Mouse (Mus musculus): ENCODE results near the gene Kdm5a. TPM values are rescaled to one million over a fixed set of nuclear protein-coding genes. Genes with fewer than 3 reads are reported as not detected.

The Kdm5a gene
- total RNA-seq (2014; fragmentation: Nextera tagmentation): 87.3 and 88.0 TPM in 2 replicates
- 111 and 137 TPM in 2 replicates for total RNA-seq (2017)
- polyA plus RNA-seq (2012): 23.6 and 32.3 TPM in 2 replicates

DNA sequence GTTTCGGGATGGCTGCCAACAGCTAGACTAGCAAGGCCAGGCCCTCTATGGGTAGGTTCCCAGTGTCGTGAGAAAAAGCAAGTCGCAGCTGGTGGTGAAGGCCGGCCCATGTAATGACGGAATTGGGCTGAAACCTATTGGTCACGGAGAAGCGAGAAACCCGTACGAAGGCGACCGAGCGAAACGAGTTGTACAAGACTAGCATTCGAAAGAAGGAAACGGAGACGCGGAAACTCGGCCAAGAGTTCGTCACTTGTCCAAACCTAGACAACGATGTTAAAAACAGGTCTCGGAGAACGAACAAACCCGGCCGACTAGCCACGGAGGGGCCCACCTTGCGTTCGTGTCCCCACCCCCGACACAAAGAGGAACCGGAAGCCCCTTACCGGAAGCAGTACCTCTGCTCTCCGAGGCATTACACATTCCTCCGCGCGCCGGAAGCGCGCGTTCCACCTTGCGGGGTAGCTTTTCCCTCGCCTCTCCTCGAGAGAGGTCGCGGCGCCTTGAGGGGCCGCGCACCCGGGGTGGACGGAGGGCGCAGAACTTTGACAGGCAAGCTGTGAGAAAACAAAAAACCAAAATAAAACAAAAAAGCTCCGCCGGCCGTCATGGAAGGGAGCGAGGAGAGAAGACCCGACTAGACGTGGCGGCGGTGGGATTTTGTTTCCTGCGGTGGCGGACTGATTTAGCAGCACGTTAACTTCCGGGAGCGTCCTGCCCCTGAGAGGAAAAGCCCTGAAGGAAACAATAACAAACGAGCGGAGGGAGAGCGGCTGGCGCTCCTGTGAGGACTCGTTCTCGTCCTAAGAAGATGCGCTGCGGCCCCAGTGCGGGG is at the start of gene Kdm5a, which contains the start of gene Ccdc77:
Gene Kdm5a (plus strand): TSS at position 437 of the 835 bp plus-strand sequence.
Gene Ccdc77 (minus strand): TSS at position 687 of the 835 bp plus-strand sequence.
- Histone ChIP-seq H3K9me3 (replicated peaks) (no peaks in the 10 kb centered on the region), H3K4me1 (ENCODE audit: insufficient read depth, low read depth, low read length) (peaks cover 13% of the 10 kb centered on the region), H3K36me3 (replicated peaks) (peaks cover 24% of the 10 kb centered on the region), H3K27me3 (ENCODE audit: insufficient read depth, low read length) (no peaks in the 10 kb centered on the region), H3K4me3 (ENCODE audit: low read depth, low read length) (peak within 1 kb of the TSS; percentile 90)
- peak; percentile 89 for DNase-seq (ENCODE audit: low spot score)
- ATAC-seq (ENCODE audit: extremely low read depth, insufficient number of reproducible peaks, low FRiP score, poor library complexity, severe bottlenecking): peak; percentile 89
- TF ChIP-seq TAL1 (conservative IDR thresholded peaks at IDR 0.05; ENCODE audit: low read depth, low read length): no peak
- TF ChIP-seq CTCF (IDR thresholded peaks at IDR 0.05; ENCODE audit: low read depth, low read length): no peak
- no peak for TF ChIP-seq POLR2AphosphoS5 (IDR thresholded peaks at IDR 0.05; ENCODE audit: insufficient replicate concordance, low read depth, low read length)
- no peak for TF ChIP-seq GATA2 (IDR thresholded peaks at IDR 0.05; ENCODE audit: borderline replicate concordance, low read depth, low read length)
- TF ChIP-seq GATA1 (IDR thresholded peaks at IDR 0.05; ENCODE audit: borderline replicate concordance, low read length): no peak

DNA sequence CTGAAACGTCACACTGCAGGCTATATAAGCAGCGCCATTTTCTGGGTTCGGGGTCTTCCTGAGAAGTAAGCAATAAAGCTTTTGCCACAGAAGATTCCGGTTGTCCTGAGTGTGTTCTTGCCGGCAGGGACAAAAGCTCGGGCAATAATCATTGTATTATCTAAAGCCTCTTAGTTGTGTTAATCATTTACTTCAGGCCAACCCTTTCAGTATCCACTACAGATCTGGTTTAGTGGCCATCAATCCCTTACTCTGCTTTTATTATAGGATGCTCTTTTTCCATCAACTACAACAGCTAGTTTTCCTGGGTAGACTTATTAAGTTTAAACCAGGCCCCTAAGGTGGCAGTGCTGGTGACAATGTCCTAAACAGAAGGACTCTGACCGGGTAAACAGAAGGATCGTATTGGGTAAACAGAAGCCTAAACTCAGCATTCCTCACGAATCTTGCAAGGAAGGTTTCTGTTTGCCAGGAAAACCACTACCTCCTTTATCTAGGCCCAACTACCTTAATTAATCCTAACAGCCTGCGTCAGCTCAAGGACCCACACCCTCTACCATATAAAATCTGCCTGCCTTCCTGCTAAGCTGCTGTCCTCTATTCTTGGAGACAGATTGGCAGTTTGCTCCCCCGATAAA is 45.5 kb upstream of the Kdm5a start:
- no peaks in the 10 kb centered on the region for H3K4me1 ChIP-seq (ENCODE audit: insufficient read depth, low read depth, low read length)
- peaks cover 3% of the 10 kb centered on the region for H3K36me3 ChIP-seq (replicated peaks)
- TF ChIP-seq POLR2AphosphoS5 (IDR thresholded peaks at IDR 0.05; ENCODE audit: insufficient replicate concordance, low read depth, low read length) (no peak), GATA1 (IDR thresholded peaks at IDR 0.05; ENCODE audit: borderline replicate concordance, low read length) (no peak), CTCF (IDR thresholded peaks at IDR 0.05; ENCODE audit: low read depth, low read length) (no peak), GATA2 (IDR thresholded peaks at IDR 0.05; ENCODE audit: borderline replicate concordance, low read depth, low read length) (no peak), TAL1 (conservative IDR thresholded peaks at IDR 0.05; ENCODE audit: low read depth, low read length) (no peak)
- DNase-seq (ENCODE audit: low spot score) (no peak), ATAC-seq (ENCODE audit: extremely low read depth, insufficient number of reproducible peaks, low FRiP score, poor library complexity, severe bottlenecking) (no peak)
- H3K27me3 ChIP-seq (ENCODE audit: insufficient read depth, low read length): peaks cover 3% of the 10 kb centered on the region; the same call in 1 of the 2 replicates
- no peak overlapping the region for H3K4me3 ChIP-seq (ENCODE audit: low read depth, low read length)
- no peaks in the 10 kb centered on the region for H3K9me3 ChIP-seq (replicated peaks)

DNA sequence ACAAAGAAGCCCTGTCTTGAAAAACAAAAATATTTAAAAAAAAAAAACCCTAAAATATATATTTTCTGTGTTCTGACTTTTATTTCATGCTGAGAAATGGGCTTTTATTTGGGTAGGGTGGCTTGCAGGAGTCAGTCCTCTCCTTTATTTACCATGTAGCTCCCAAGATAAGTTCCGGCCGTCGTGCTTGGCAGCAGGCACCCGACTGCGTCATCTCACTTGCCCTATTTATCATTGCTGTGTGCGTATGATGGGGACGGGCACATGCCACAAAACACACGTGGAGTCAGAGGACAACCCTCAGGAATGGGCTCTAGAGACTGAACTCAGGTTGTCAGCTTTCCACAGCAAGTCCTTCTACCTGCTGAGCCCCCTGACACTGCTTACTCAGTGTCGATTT is 44.8 kb upstream of the Kdm5a start:
- peaks cover 9% of the 10 kb centered on the region for H3K36me3 ChIP-seq (replicated peaks)
- ATAC-seq (ENCODE audit: extremely low read depth, insufficient number of reproducible peaks, low FRiP score, poor library complexity, severe bottlenecking) (no peak), DNase-seq (ENCODE audit: low spot score) (no peak)
- TF ChIP-seq TAL1 (conservative IDR thresholded peaks at IDR 0.05; ENCODE audit: low read depth, low read length) (no peak), CTCF (IDR thresholded peaks at IDR 0.05; ENCODE audit: low read depth, low read length) (no peak), GATA2 (IDR thresholded peaks at IDR 0.05; ENCODE audit: borderline replicate concordance, low read depth, low read length) (no peak), GATA1 (IDR thresholded peaks at IDR 0.05; ENCODE audit: borderline replicate concordance, low read length) (no peak), POLR2AphosphoS5 (IDR thresholded peaks at IDR 0.05; ENCODE audit: insufficient replicate concordance, low read depth, low read length) (no peak)
- no peak overlapping the region for H3K4me3 ChIP-seq (ENCODE audit: low read depth, low read length)
- H3K4me1 ChIP-seq (ENCODE audit: insufficient read depth, low read depth, low read length): no peaks in the 10 kb centered on the region
- peaks cover 3% of the 10 kb centered on the region; the same call in 1 of the 2 replicates for H3K27me3 ChIP-seq (ENCODE audit: insufficient read depth, low read length)
- H3K9me3 ChIP-seq (replicated peaks): no peaks in the 10 kb centered on the region

- no peak for ATAC-seq (ENCODE audit: extremely low read depth, insufficient number of reproducible peaks, low FRiP score, poor library complexity, severe bottlenecking)
- DNase-seq (ENCODE audit: low spot score): no peak
- Histone ChIP-seq H3K36me3 (replicated peaks) (peaks cover 20% of the 10 kb centered on the region), H3K4me3 (ENCODE audit: low read depth, low read length) (no peak overlapping the region), H3K9me3 (replicated peaks) (no peaks in the 10 kb centered on the region), H3K27me3 (ENCODE audit: insufficient read depth, low read length) (peaks cover 3% of the 10 kb centered on the region; the same call in 1 of the 2 replicates), H3K4me1 (ENCODE audit: insufficient read depth, low read depth, low read length) (no peaks in the 10 kb centered on the region)
- no peak for TF ChIP-seq POLR2AphosphoS5 (IDR thresholded peaks at IDR 0.05; ENCODE audit: insufficient replicate concordance, low read depth, low read length)
- TF ChIP-seq TAL1 (conservative IDR thresholded peaks at IDR 0.05; ENCODE audit: low read depth, low read length): no peak
- no peak for TF ChIP-seq GATA2 (IDR thresholded peaks at IDR 0.05; ENCODE audit: borderline replicate concordance, low read depth, low read length)
- no peak for TF ChIP-seq GATA1 (IDR thresholded peaks at IDR 0.05; ENCODE audit: borderline replicate concordance, low read length)
- TF ChIP-seq CTCF (IDR thresholded peaks at IDR 0.05; ENCODE audit: low read depth, low read length): no peak
Measured at GRCm38 (mm10) chr6:120320369-120320768, 43.6 kb upstream of the Kdm5a start.

DNA sequence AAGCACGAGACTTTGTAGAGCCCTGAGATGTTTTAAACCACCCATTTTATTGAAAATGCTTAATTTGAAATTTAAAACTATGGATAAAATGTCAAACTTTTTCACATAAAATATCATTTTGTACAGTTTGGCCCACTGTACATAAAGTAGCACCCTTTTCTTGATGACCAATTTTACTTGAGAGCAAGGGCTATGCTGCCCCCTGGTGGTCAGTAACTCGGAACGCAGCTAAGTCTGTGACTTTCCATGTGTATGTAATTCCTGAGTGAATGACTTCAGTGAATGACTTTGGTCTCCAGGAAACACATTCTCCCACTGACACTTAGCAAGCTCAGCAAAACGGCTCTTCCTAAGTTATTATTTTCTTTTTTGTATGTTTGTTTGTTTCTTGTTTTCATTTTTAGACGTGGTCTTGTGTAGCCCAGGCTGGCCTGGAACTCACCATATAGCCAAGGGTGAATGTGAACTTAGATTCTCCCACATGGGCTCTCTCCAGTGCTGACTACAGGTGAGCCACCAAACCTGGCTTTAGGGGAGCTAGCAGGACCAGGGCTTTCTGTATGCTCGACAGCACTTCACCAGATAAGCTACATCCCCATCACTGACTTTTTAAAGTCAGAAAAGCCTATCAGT is 39.5 kb upstream of the Kdm5a start:
- ATAC-seq (ENCODE audit: extremely low read depth, insufficient number of reproducible peaks, low FRiP score, poor library complexity, severe bottlenecking): 0 out of 2 replicates have a peak, but pooled peaks have one; percentile 40

More for the DNA sequence above, 39.5 kb upstream of the Kdm5a start:
- no peaks in the 10 kb centered on the region for H3K9me3 ChIP-seq (replicated peaks)
- H3K36me3 ChIP-seq (replicated peaks): peaks cover 39% of the 10 kb centered on the region
- H3K27me3 ChIP-seq (ENCODE audit: insufficient read depth, low read length): no peaks in the 10 kb centered on the region
- TF ChIP-seq TAL1 (conservative IDR thresholded peaks at IDR 0.05; ENCODE audit: low read depth, low read length) (no peak), POLR2AphosphoS5 (IDR thresholded peaks at IDR 0.05; ENCODE audit: insufficient replicate concordance, low read depth, low read length) (no peak), GATA2 (IDR thresholded peaks at IDR 0.05; ENCODE audit: borderline replicate concordance, low read depth, low read length) (no peak), CTCF (IDR thresholded peaks at IDR 0.05; ENCODE audit: low read depth, low read length) (peak; percentile 83)
- no peak overlapping the region for H3K4me3 ChIP-seq (ENCODE audit: low read depth, low read length)
- DNase-seq (ENCODE audit: low spot score): peak; percentile 42
- no peaks in the 10 kb centered on the region for H3K4me1 ChIP-seq (ENCODE audit: insufficient read depth, low read depth, low read length)

All from G1E (cell line).